In the genomic region with DNA sequence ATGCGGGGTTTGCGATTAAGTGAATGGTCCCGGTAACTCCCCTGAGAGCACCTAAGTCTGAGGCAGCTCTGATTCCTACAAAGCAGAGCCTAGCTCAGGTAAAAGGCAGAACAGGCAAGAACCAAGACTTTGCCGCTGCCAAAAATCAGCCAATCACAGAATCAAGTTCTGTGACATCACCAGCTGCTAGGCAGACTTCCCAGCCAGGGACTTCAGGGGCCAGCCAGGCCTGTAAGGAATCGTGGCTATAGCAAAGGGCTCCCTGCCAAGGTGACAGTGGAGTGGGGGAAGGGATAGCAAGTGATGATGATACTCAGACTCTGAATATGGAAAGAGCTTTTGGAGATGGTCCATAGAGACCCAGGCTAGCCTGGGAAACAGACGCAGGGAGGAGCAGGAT, we compare ENCODE assay signal across 8 mouse cellular contexts. TPM values are rescaled to one million over a fixed set of nuclear protein-coding genes. Genes with fewer than 3 reads are reported as not detected.
DNase-seq lines count a peak whose midpoint lies in the region; ATAC-seq and TF ChIP-seq lines count a peak whose summit lies in the region.

No protein-coding gene starts in this region.

- peak; percentile 76 for DNase-seq in R1 (ENCODE audit: low read depth, low spot score)
- DNase-seq in cerebellum, postnatal 4 days (ENCODE audit: low spot score in 2 of 2) = peak; percentile 90 to 95
- DNase-seq in gastrocnemius, postnatal 10 days = peak; percentile 90
- DNase-seq in hindbrain, postnatal 0 days (ENCODE audit: low spot score) = peak; percentile 91
- peak; percentile 65 for DNase-seq in left cerebral cortex, adult 11 months (ENCODE audit: low spot score)
- DNase-seq in lung, postnatal 14 days = peak; percentile 95
- DNase-seq in retina, adult 2 months (ENCODE audit: low read depth, low spot score) = peak; percentile 49
- peak; percentile 85 for DNase-seq in thymus, postnatal 14 days

- H3K9me3 ChIP-seq in hindbrain, postnatal 0 days (ENCODE audit: low read length) = no peaks in the 10 kb centered on the region

- WGBS in hindbrain, postnatal 0 days = 15% methylated on average over 6 of the region's 6 CpGs

- no peak for TF ChIP-seq CTCF in hindbrain, postnatal 0 days (IDR thresholded peaks at IDR 0.05; ENCODE audit: low read depth)

- no peak overlapping the region for H3K9ac ChIP-seq in hindbrain, postnatal 0 days (replicated peaks; ENCODE audit: low read length)

- no peak overlapping the region for H3K27ac ChIP-seq in hindbrain, postnatal 0 days

- peak overlapping the region; percentile 16; the same call in 1 of the 2 replicates for H3K4me3 ChIP-seq in hindbrain, postnatal 0 days (ENCODE audit: low read length)

- H3K36me3 ChIP-seq in hindbrain, postnatal 0 days (ENCODE audit: insufficient read depth, low read length) = no peaks in the 10 kb centered on the region

- ATAC-seq in hindbrain, postnatal 0 days = peak; percentile 73

- peaks cover 8% of the 10 kb centered on the region for H3K4me1 ChIP-seq in hindbrain, postnatal 0 days (ENCODE audit: insufficient read depth, low read length)

- H3K27me3 ChIP-seq in hindbrain, postnatal 0 days (ENCODE audit: insufficient read depth, low read length) = no peaks in the 10 kb centered on the region; the same call in 1 of the 2 replicates

- peak overlapping the region; percentile 47 for H3K4me2 ChIP-seq in hindbrain, postnatal 0 days (ENCODE audit: low read depth, low read length)

RNA-seq across cellular contexts. Expression of a gene that starts 3.6 kb away (rescaled TPM):
- 1,000 to 10,000 TPM; 8,012 to 8,431 TPM for total RNA-seq in gastrocnemius, postnatal 10 days (2021)
- 2.4 and 5.9 TPM in 2 replicates for total RNA-seq in hindbrain, postnatal 0 days (2014; rRNA removed)
- 7.7 and 9.4 TPM in 2 replicates for polyA plus RNA-seq in hindbrain, postnatal 0 days (2015; fragmentation: Nextera tagmentation; extraction: Ambion mirVana)

RNA-seq across cellular contexts. Expression of a gene that starts 13.2 kb away (rescaled TPM):
- 1 to 10 TPM; 2.8 TPM for total RNA-seq in gastrocnemius, postnatal 10 days (2021)
- total RNA-seq in hindbrain, postnatal 0 days (2014; rRNA removed) = 0.26 TPM in 1 of 2 replicates, not detected in the other
- 0.50 and 1.1 TPM in 2 replicates for polyA plus RNA-seq in hindbrain, postnatal 0 days (2015; fragmentation: Nextera tagmentation; extraction: Ambion mirVana)

RNA-seq across cellular contexts. Expression of a gene that starts 20.5 kb away (rescaled TPM):
- 1 to 10 TPM; 2.8 to 3.8 TPM for total RNA-seq in gastrocnemius, postnatal 10 days (2021)
- total RNA-seq in hindbrain, postnatal 0 days (2014; rRNA removed) = 6.9 and 20.6 TPM in 2 replicates
- 4.5 and 8.0 TPM in 2 replicates for polyA plus RNA-seq in hindbrain, postnatal 0 days (2015; fragmentation: Nextera tagmentation; extraction: Ambion mirVana)

RNA-seq across cellular contexts. Expression of a gene that starts 27.3 kb away (rescaled TPM):
- total RNA-seq in gastrocnemius, postnatal 10 days (2021) = 10 to 100 TPM; 23.4 to 24.1 TPM
- 36.6 and 89.9 TPM in 2 replicates for total RNA-seq in hindbrain, postnatal 0 days (2014; rRNA removed)
- polyA plus RNA-seq in hindbrain, postnatal 0 days (2015; fragmentation: Nextera tagmentation; extraction: Ambion mirVana) = 104 and 108 TPM in 2 replicates

RNA-seq across cellular contexts. Expression of a gene that starts 36.4 kb away (rescaled TPM):
- total RNA-seq in gastrocnemius, postnatal 10 days (2021) = not detected
- total RNA-seq in hindbrain, postnatal 0 days (2014; rRNA removed) = 0.90 TPM in 1 of 2 replicates, not detected in the other
- not detected in 2 replicates for polyA plus RNA-seq in hindbrain, postnatal 0 days (2015; fragmentation: Nextera tagmentation; extraction: Ambion mirVana)

Comparison
In these comparisons a context has a peak if more than half of its experiments do, and no peak if none do; other contexts are left out.
1. RNA of a gene that starts 3.6 kb away (total RNA-seq): 8,012 to 8,431 TPM in gastrocnemius, postnatal 10 days; 2.4 to 5.9 TPM in hindbrain, postnatal 0 days; every median in the first group is over 1,000 times any median in the second.
2. Peak in every context shown above with its lines, with median percentiles within 50 percentile points of each other: DNase-seq.